Mouse (Mus musculus) E14TG2a.4 (cell line): ENCODE results near the gene Arpp21.

Source experiments
- H3K27me3 ChIP-seq: 2 replicates; pipeline ENCODE4 v1.6.1; 2014; ENCODE audit warnings: low read length, control low read depth; ENCODE audit not compliant: insufficient read depth
- H3K36me3 ChIP-seq: 2 replicates; pipeline ENCODE4 v1.6.1; 2014; ENCODE audit warnings: low read length, control low read depth; ENCODE audit not compliant: insufficient read depth
- H3K4me1 ChIP-seq: replicated peaks from 2 replicates; pipeline ENCODE4 v1.6.1; 2014; ENCODE audit warnings: low read depth, low read length, control low read depth
- H3K4me3 ChIP-seq: replicated peaks from 2 replicates; pipeline ENCODE4 v1.5.1; 2014; ENCODE audit warnings: mild to moderate bottlenecking, low read length
- H3K9me3 ChIP-seq: 2 replicates; pipeline ENCODE4 v1.6.1; 2014; ENCODE audit warnings: low read length, control low read depth
- CTCF ChIP-seq: conservative IDR thresholded peaks from 2 replicates; pipeline ENCODE4 v1.5.1; 2014; ENCODE audit warnings: low read length
- NANOG ChIP-seq: IDR thresholded peaks from 2 replicates; pipeline ENCODE4 v1.6.1; 2014; ENCODE audit warnings: borderline replicate concordance, low read length, mixed read lengths
- POU5F1 ChIP-seq: IDR thresholded peaks from 2 replicates; pipeline ENCODE4 v1.6.1; 2014; ENCODE audit warnings: low read length, borderline replicate concordance

Arpp21 gene

GRCm38 (mm10) chr9:112095708-112096107, 140.0 kb downstream of the Arpp21 start:
- no peak for TF ChIP-seq NANOG
- TF ChIP-seq CTCF = no peak
- TF ChIP-seq POU5F1 = no peak
- Histone ChIP-seq H3K4me3 (no peak overlapping the region), H3K9me3 (no peaks in the 10 kb centered on the region), H3K36me3 (no peaks in the 10 kb centered on the region), H3K27me3 (no peaks in the 10 kb centered on the region), H3K4me1 (no peaks in the 10 kb centered on the region)

GRCm38 (mm10) chr9:112095198-112095597, 140.5 kb downstream of the Arpp21 start:
- Histone ChIP-seq H3K4me1 (no peaks in the 10 kb centered on the region), H3K27me3 (no peaks in the 10 kb centered on the region), H3K9me3 (no peaks in the 10 kb centered on the region), H3K36me3 (no peaks in the 10 kb centered on the region), H3K4me3 (no peak overlapping the region)
- no peak for TF ChIP-seq CTCF
- TF ChIP-seq POU5F1 = no peak
- TF ChIP-seq NANOG = no peak

- H3K27me3 ChIP-seq = no peaks in the 10 kb centered on the region
- no peaks in the 10 kb centered on the region for H3K9me3 ChIP-seq
- H3K4me3 ChIP-seq = no peak overlapping the region
- no peaks in the 10 kb centered on the region for H3K36me3 ChIP-seq
- no peaks in the 10 kb centered on the region for H3K4me1 ChIP-seq
- TF ChIP-seq CTCF = no peak
- no peak for TF ChIP-seq POU5F1
- TF ChIP-seq NANOG = no peak
Measured at GRCm38 (mm10) chr9:112078903-112079302, 156.8 kb downstream of the Arpp21 start.

GRCm38 (mm10) chr9:112078453-112078852, 157.3 kb downstream of the Arpp21 start:
- no peaks in the 10 kb centered on the region for H3K9me3 ChIP-seq
- TF ChIP-seq POU5F1 = no peak
- TF ChIP-seq CTCF = no peak
- TF ChIP-seq NANOG = no peak
- H3K4me3 ChIP-seq = no peak overlapping the region
- no peaks in the 10 kb centered on the region for H3K27me3 ChIP-seq
- no peaks in the 10 kb centered on the region for H3K4me1 ChIP-seq
- H3K36me3 ChIP-seq = no peaks in the 10 kb centered on the region

DNA sequence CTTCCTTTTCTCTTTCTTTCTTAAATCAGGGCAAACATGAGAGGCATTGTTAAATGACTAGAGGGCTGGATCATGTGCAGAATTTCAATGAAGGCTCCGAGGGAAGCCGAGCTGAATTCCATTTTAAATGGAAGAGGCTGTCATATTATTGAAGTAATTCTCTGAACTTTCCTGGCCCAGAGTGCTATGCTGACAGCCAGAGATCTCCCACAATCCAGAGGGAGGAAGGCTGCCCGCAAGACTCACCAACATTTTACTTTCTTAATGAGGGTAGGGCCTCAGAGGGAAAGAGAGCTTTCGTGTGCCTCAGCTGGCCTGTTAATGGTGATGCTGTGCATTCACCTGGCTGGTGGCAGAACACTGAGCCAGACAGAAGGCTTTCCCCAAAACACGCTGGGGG, 160.5 kb downstream of the Arpp21 start:
- Histone ChIP-seq H3K9me3 (no peaks in the 10 kb centered on the region), H3K27me3 (no peaks in the 10 kb centered on the region), H3K4me1 (no peaks in the 10 kb centered on the region), H3K4me3 (no peak overlapping the region), H3K36me3 (no peaks in the 10 kb centered on the region)
- no peak for TF ChIP-seq NANOG
- no peak for TF ChIP-seq POU5F1
- no peak for TF ChIP-seq CTCF

DNA sequence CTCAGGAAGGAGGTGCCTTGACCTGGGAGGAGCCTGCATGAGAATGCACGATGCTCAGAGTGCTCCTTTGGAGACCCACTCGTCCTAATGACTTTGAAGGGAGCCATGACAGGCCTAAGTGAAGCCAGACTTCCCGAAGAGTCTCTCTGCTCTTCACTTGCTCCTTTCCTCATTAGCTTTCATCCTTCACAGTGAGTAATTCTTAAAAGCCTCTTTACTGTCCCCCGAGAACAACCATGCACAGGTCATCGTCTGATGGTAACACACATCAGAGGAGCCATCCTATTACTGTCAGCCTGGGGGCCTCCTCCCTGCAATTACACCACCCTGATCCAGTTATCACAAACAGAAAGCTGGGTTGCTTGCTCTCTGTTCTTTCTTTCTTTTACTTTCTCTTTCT, 160.9 kb downstream of the Arpp21 start:
- no peaks in the 10 kb centered on the region for H3K36me3 ChIP-seq
- no peaks in the 10 kb centered on the region for H3K4me1 ChIP-seq
- H3K9me3 ChIP-seq = no peaks in the 10 kb centered on the region
- TF ChIP-seq NANOG = no peak
- no peak for TF ChIP-seq POU5F1
- no peak for TF ChIP-seq CTCF
- H3K4me3 ChIP-seq = no peak overlapping the region
- no peaks in the 10 kb centered on the region for H3K27me3 ChIP-seq

DNA sequence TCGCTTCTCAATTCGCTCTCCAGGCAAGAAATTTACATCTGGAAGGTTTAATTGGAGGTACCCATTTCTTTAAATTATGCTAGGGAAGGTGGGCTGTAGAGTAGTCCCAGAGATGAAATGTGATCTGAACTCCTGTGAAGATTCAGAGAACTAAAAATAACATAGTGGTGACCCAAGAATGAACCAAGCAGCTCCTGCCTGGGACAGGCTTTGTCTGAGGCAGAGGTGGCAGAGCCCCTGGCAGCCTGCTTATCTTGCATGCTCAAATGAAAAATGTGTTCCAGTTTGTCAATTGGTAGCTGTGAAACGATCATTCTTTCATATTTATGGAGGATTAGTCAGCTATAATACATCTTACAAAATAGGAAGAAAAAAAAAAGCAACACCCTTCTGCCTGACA, 164.4 kb downstream of the Arpp21 start:
- no peaks in the 10 kb centered on the region for H3K4me1 ChIP-seq
- no peak overlapping the region for H3K4me3 ChIP-seq
- no peak for TF ChIP-seq CTCF
- TF ChIP-seq POU5F1 = no peak
- no peak for TF ChIP-seq NANOG
- H3K27me3 ChIP-seq = no peaks in the 10 kb centered on the region
- H3K36me3 ChIP-seq = no peaks in the 10 kb centered on the region
- H3K9me3 ChIP-seq = no peaks in the 10 kb centered on the region

- TF ChIP-seq CTCF (no peak), POU5F1 (no peak), NANOG (no peak)
- no peak overlapping the region for H3K4me3 ChIP-seq
- no peaks in the 10 kb centered on the region for H3K4me1 ChIP-seq
- H3K36me3 ChIP-seq = no peaks in the 10 kb centered on the region
- no peaks in the 10 kb centered on the region for H3K9me3 ChIP-seq
- no peaks in the 10 kb centered on the region for H3K27me3 ChIP-seq
Measured at GRCm38 (mm10) chr9:112070961-112071360, 164.8 kb downstream of the Arpp21 start.

DNA sequence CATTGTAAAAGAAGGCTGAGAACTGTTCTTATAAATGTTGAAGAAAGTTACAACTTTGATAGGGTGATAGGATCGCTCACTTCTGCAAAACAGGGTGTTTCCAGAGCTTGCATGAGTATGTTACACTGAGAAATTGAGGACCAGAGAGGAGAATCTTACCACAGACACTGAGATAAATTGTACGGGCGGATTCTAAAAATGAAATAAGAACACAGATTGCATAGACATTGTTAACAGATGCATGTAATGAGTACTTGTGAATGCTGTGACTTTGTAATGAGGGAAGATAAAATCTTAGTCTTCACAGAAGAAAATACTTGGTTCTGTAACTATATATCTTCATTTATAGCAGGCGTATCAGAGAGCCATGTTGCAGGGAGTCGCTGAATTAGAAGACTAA, 167.5 kb downstream of the Arpp21 start:
- H3K36me3 ChIP-seq = no peaks in the 10 kb centered on the region
- no peak overlapping the region for H3K4me3 ChIP-seq
- TF ChIP-seq POU5F1 = no peak
- TF ChIP-seq CTCF = no peak
- TF ChIP-seq NANOG = no peak
- no peaks in the 10 kb centered on the region for H3K27me3 ChIP-seq
- no peaks in the 10 kb centered on the region for H3K9me3 ChIP-seq
- no peaks in the 10 kb centered on the region for H3K4me1 ChIP-seq

DNA sequence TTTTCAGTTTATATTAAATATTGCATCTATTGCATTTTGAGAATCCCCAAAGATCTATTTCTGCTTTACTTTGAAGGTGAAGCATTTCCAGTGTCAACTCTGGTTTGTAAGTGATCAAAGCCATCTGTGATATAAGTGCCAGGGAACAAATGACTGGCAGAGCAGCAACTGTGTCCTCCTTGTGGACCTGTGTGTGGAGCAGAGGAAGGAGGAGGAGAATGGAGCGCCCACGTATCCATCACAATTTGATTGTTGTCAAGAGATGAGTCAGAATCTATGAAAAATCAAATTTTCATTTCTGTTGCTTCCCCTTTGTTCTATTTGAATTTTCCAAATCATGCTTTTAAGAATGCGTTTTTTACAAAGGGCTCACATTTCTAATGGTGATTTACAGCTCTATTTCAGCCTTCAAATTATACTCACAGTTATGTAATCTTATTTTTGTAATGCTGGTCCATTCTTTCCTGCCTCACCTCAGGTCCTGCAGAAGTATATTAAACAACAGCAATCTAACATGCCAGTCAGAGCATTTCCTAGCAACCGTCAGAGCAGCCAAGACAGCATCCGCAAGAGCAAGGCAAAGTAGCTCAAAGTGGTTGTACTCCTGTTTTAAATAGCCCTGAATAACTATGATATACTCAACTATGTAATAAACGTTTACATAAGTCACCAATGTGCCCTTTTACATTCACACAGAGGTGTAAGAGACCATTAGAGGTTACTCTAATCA, 174.9 kb downstream of the Arpp21 start:
- Histone ChIP-seq H3K4me1 (no peaks in the 10 kb centered on the region), H3K27me3 (no peaks in the 10 kb centered on the region), H3K36me3 (no peaks in the 10 kb centered on the region), H3K4me3 (no peak overlapping the region), H3K9me3 (no peaks in the 10 kb centered on the region)
- no peak for TF ChIP-seq POU5F1
- TF ChIP-seq CTCF = no peak
- TF ChIP-seq NANOG = no peak
